Mouse (Mus musculus) splenic B cell, adult 2 months (primary cell): Measurements from ENCODE around the gene Elp4.

Experiments used
- DNase-seq: peaks from one replicate; pipeline ENCODE4 v3.0.0-alpha.2; 2011; ENCODE audit warnings: low read depth, low spot score
- H3K27me3 ChIP-seq: 2 replicates; pipeline ENCODE4 v1.6.1; 2012; ENCODE audit warnings: mild to moderate bottlenecking, low read length, moderate library complexity, mixed read lengths; ENCODE audit not compliant: control insufficient read depth, poor library complexity, insufficient read depth, severe bottlenecking
- H3K36me3 ChIP-seq: 2 replicates; pipeline ENCODE4 v1.6.1; 2012; ENCODE audit warnings: mild to moderate bottlenecking, low read length, moderate library complexity, mixed read lengths; ENCODE audit not compliant: control insufficient read depth, poor library complexity, insufficient read depth, severe bottlenecking

Gene Elp4

DNA sequence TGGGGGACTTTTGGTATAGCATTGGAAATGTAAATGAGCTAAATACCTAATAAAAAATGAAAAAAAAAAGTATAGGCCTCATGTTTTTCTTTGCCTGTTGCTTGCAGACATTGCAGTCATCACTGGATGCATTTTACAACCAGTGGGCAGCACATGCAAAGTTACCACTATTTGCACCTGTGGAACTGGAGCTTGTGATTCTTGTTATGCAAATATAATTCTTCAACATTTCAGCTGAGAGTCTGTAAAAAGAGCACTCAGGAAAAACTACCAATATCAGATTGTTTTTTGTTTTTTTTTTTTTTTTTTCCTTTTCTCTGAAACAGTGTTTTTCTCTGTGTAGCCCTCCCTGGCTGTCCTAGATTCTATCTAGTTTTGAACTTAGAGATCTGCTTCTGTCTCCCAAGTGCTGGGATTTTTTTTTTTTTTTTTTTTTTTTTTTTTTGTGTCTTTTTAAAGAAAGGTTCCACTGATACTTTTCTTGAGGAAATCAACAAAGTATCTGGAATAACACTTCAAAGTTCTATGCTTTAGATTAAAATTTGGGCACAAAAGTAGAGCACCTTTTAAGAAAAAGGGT is 52.6 kb downstream of the Elp4 start:
- no peak for DNase-seq
- no peaks in the 10 kb centered on the region for H3K36me3 ChIP-seq

DNA sequence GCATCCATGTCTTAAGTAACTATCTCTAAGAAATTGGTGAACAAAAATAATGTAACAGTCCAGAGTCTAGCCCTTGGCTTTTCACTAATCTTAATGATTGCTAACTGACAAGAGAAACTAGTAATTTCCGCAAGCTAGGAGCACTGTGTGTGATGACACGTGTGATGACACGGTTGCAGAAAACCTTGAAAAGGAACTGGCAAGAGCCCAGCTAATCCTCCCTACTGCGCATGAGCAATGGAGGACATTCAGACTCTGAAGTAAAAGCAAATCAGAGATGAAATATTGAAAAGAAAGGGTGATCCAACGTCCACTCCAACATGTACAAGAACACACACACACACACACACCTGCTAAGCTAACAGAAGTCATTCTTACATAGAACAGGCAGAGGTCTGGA is 61.2 kb downstream of the Elp4 start:
- H3K27me3 ChIP-seq, result no peaks in the 10 kb centered on the region
- DNase-seq, result no peak
- H3K36me3 ChIP-seq, result no peaks in the 10 kb centered on the region

More for the DNA sequence above, 52.6 kb downstream of the Elp4 start:
- no peaks in the 10 kb centered on the region for H3K27me3 ChIP-seq

DNA sequence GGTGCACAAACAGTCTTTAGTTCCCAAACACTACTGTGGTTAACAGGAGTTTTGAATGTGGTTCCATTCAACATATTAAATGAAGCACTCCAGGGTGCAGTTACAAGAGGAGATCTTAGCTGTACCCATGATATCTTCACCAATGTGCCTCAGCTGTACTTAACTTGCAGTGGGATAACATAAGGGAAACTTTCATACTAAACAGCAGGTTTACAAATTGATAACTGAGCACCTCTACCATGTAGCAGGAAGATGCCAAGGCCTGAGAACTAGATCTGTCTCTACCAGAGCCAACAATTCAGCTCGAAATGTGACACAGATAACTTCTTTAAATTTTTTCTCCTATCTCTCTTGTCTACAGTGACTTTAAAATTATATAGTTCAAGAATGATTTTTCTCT is 86.4 kb downstream of the Elp4 start:
- Histone ChIP-seq H3K36me3 (no peaks in the 10 kb centered on the region), H3K27me3 (no peaks in the 10 kb centered on the region)
- DNase-seq, result no peak

DNA sequence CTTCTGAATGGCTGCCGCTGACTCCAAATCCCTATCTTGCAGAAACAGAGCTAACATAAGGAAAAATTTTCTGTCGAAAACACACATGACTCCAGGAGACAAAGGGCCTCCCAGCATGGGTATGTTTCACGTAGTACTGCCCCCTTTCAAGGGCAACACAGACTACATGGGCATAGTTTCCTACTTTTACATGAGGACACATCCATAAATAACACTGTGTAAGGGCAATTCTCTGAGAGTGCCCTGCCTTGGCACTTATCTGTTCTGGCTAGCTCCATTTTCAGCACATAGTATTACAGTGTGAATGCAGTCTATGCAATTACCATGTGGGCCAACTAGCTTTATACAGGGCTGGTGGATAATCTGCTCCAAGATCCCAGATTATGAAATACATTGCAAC is 89.2 kb downstream of the Elp4 start:
- H3K27me3 ChIP-seq, result no peaks in the 10 kb centered on the region
- no peaks in the 10 kb centered on the region for H3K36me3 ChIP-seq
- DNase-seq, result no peak

- H3K36me3 ChIP-seq, result no peaks in the 10 kb centered on the region
- DNase-seq, result no peak
Observed at GRCm38 (mm10) chr2:105813041-105813440, 91.3 kb downstream of the Elp4 start.

GRCm38 (mm10) chr2:105810286-105810685 is 94.1 kb downstream of the Elp4 start:
- Histone ChIP-seq H3K27me3 (no peaks in the 10 kb centered on the region), H3K36me3 (no peaks in the 10 kb centered on the region)
- no peak for DNase-seq

More at GRCm38 (mm10) chr2:105813041-105813440, 91.3 kb downstream of the Elp4 start:
- no peaks in the 10 kb centered on the region for H3K27me3 ChIP-seq

DNA sequence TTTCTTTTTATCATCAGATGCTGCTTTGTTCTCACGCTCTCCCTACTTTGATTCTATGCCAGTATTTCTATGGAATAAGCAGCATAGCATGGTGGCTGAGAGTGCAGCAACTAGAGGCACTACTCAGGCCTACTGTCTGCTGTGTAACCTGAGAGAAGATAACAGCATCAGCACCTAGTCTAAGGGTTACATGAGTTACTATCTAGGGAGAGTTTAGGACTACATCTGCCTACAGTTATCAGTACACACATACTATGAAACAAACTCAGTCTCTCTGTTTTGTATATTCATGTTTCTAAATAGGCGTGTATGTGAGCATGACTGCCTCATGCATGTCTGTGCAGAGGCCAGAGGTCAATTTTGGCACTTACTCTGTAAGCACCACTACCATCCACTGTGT is 97.8 kb downstream of the Elp4 start:
- H3K36me3 ChIP-seq, result no peaks in the 10 kb centered on the region
- DNase-seq, result no peak
- H3K27me3 ChIP-seq, result no peaks in the 10 kb centered on the region

DNA sequence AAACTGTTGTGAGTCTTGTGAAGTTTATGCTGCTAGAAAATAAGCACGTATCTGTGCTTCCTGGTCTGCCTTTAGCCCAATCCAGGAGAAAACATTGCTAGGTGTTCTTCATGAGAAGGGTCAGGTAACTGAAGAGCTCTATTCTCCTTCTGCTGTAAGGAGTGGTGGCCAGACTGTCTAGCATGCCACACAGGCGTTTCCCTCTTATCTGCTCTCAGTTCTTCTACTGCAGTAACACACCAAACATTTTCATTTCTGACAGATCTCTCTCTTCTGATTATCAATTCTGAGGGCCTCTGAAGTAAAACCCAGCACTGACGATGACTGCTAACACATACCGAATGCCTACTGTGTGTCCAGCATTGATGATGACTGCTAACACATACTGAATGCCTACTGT is 98.3 kb downstream of the Elp4 start:
- Histone ChIP-seq H3K36me3 (no peaks in the 10 kb centered on the region), H3K27me3 (no peaks in the 10 kb centered on the region)
- DNase-seq, result no peak

GRCm38 (mm10) chr2:105805210-105805609 is 99.2 kb downstream of the Elp4 start:
- no peaks in the 10 kb centered on the region for H3K36me3 ChIP-seq
- H3K27me3 ChIP-seq, result no peaks in the 10 kb centered on the region
- DNase-seq, result no peak

- Histone ChIP-seq H3K36me3 (no peaks in the 10 kb centered on the region), H3K27me3 (no peaks in the 10 kb centered on the region)
- DNase-seq, result no peak
Observed at GRCm38 (mm10) chr2:105804506-105804905, 99.9 kb downstream of the Elp4 start.

- Histone ChIP-seq H3K36me3 (no peaks in the 10 kb centered on the region), H3K27me3 (no peaks in the 10 kb centered on the region)
- no peak for DNase-seq
Observed at GRCm38 (mm10) chr2:105803427-105803826, 100.9 kb downstream of the Elp4 start.

DNA sequence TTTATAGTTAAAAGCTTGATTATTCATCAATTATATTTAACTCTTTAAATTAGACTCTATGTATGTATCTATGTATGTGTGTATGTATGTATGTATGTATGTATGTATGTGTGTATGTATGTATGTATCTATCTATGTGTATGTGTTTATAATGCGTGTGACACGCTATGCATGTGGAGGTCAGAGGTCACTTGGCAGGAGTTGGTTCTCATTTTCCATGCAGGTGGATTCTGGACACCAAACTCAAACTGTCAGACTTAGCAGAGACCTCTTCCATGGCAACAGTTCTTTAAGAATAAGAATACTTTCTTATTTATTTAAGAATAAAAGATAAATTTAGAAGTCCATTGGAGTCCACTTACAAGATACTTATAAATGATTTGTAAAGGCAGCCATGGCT is 101.5 kb downstream of the Elp4 start:
- DNase-seq, result no peak
- H3K36me3 ChIP-seq, result no peaks in the 10 kb centered on the region

DNA sequence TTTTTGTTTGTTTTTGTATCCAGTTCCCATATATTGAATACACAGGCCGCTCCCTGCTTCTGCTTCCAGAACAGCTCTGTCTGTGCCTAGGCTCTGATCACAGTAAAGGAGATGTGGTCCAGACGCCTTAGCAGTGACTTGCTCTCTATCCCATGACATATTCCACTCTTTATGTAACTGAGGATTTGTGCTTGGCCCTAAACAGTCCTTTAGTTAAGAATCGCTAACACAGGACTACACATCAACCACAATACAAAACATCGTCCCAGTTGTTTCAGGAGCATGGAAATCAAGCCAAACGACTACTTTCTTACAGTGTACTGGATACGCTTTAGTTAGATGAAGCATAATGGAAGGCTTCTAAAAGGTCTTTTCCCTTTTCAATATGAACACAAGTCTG is 102.8 kb downstream of the Elp4 start:
- Histone ChIP-seq H3K36me3 (no peaks in the 10 kb centered on the region), H3K27me3 (no peaks in the 10 kb centered on the region)
- DNase-seq, result no peak

More for the DNA sequence above, 101.5 kb downstream of the Elp4 start:
- H3K27me3 ChIP-seq, result no peaks in the 10 kb centered on the region

- no peaks in the 10 kb centered on the region for H3K27me3 ChIP-seq
- DNase-seq, result no peak
- no peaks in the 10 kb centered on the region for H3K36me3 ChIP-seq
Observed at GRCm38 (mm10) chr2:105800694-105801093, 103.7 kb downstream of the Elp4 start.

DNA sequence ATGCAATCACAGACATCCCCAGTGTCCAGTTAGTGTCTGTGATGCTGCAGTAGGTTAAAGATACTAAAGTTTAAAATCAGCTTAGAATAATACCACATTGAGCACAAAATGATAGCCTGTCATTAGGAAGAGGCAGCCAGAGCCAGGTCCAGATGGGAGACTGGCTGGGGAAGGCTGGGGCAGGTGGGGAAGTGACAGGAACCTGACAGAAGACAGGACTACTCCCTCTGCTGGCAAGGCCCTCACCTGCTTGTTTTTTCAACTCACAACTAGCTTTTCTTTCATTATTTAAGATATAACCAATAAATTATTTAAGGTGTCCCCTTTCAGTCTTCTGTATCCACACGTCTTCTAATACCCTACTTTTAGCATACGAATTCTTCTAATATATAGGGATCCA is 104.5 kb downstream of the Elp4 start:
- no peaks in the 10 kb centered on the region for H3K27me3 ChIP-seq
- DNase-seq, result peak; percentile 17
- H3K36me3 ChIP-seq, result no peaks in the 10 kb centered on the region

- Histone ChIP-seq H3K36me3 (no peaks in the 10 kb centered on the region), H3K27me3 (no peaks in the 10 kb centered on the region)
- DNase-seq, result no peak
Observed at GRCm38 (mm10) chr2:105797842-105798241, 106.5 kb downstream of the Elp4 start.
